Mouse (Mus musculus) stomach, embryonic 16.5 days (tissue): Measurements from ENCODE around the gene Wdpcp. TPM values are rescaled to one million over a fixed set of nuclear protein-coding genes. Genes with fewer than 3 reads are reported as not detected.

Source experiments
- ATAC-seq: fragments of 200-750 bp; cut with Nextera tagmentation; 2 replicates; pipeline ENCODE4 v1.8.0; 2017; ENCODE audit warnings: moderate number of reproducible peaks, moderate TSS enrichment; ENCODE audit not compliant: insufficient read depth, low FRiP score
- H3K27ac ChIP-seq: fragments of 300-500 bp; sonication (generic); 2 replicates; pipeline ENCODE4 v1.5.1; 2014; ENCODE audit warnings: low read length
- H3K27me3 ChIP-seq: fragments of 300-500 bp; sonication (generic); 2 replicates; pipeline ENCODE4 v1.6.1; 2014; ENCODE audit warnings: low read length, control low read depth, mixed read lengths; ENCODE audit not compliant: control insufficient read depth, insufficient read depth
- H3K36me3 ChIP-seq: fragments of 300-500 bp; sonication (generic); 2 replicates; pipeline ENCODE4 v1.6.1; 2014; ENCODE audit warnings: low read length; ENCODE audit not compliant: control insufficient read depth, insufficient read depth
- H3K4me1 ChIP-seq: fragments of 300-500 bp; sonication (generic); 2 replicates; pipeline ENCODE4 v1.6.1; 2014; ENCODE audit warnings: low read length, control low read depth, mixed read lengths; ENCODE audit not compliant: control insufficient read depth, insufficient read depth
- H3K4me2 ChIP-seq: fragments of 300-500 bp; sonication (generic); 2 replicates; pipeline ENCODE4 v1.6.1; 2014; ENCODE audit warnings: low read depth, low read length, mixed read lengths
- H3K4me3 ChIP-seq: fragments of 300-500 bp; sonication (generic); replicated peaks from 2 replicates; pipeline ENCODE4 v1.5.1; 2014; ENCODE audit warnings: mild to moderate bottlenecking, low read length
- H3K9ac ChIP-seq: fragments of 300-500 bp; sonication (generic); 2 replicates; pipeline ENCODE4 v1.6.1; 2014; ENCODE audit warnings: low read length
- H3K9me3 ChIP-seq: fragments of 300-500 bp; sonication (generic); replicated peaks from 2 replicates; pipeline ENCODE4 v1.6.1; 2016; ENCODE audit warnings: low read length, control low read depth; ENCODE audit not compliant: control insufficient read depth
- WGBS: fragments of 180-500 bp; shearing (Covaris S2); extraction: QIAGEN DNeasy Blood & Tissue Kit; methylation state at CpG from one replicate; pipeline ENCODE4 v1.1.7; 2014; 5-methylcytosine and 5-hydroxymethylcytosine counted together
- polyA plus RNA-seq: library from polyadenylated mRNA; unstranded; fragments of >200 nt; fragmentation: Nextera tagmentation; extraction: Ambion mirVana; gene quantifications from 2 replicates; pipeline ENCODE4 v1.2.1, GENCODE M21; 2015

Gene Wdpcp
- polyA plus RNA-seq, 1 experiment from 2014 or later, result 9.2 TPM

DNA sequence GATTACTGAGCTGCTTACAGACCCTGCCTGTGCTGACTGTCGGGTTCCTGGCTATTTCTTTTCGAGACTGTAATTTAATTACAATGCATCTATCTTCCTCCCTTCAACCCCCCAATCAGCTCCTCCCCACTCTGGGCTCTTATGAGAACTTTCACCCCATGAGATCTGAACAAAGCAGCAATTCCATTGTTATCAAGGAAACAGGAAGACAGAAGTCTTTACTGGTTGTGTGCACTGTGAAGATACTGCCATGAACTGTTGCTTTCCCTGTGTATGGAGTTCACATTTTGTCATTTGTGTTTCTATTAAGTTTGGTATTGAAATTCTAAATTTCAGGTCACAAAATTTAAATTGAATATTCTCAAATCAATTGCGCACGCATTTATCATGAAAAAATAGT is 177.5 kb downstream of the Wdpcp start:
- Histone ChIP-seq H3K9ac (no peak overlapping the region), H3K4me1 (0 out of 2 replicates have a peak, but pooled peaks cover 6% of the 10 kb centered on the region), H3K27ac (no peak overlapping the region), H3K4me3 (no peak overlapping the region), H3K4me2 (no peak overlapping the region), H3K27me3 (no peaks in the 10 kb centered on the region), H3K36me3 (no peaks in the 10 kb centered on the region), H3K9me3 (no peaks in the 10 kb centered on the region)
- 72% methylated on average over 4 of the region's 4 CpGs for WGBS
- no peak for ATAC-seq

DNA sequence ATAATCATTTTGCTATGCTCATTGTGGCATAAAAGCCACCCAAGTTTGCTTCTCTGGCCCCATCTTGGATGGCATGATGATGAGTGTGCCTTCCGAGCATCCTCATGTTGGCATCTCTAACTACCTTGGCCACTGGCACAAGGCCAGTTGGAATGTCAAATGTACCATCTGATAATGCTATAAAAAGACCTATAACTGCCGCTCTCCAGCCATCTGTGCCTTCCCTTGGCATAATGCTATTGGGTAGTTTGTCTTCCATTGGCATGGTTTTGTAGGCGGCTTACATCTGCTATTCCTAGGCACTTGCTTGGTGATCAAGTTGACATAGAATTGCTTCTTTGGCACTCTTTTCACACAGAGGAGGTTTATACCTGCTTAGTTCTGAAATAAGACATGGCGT is 191.2 kb downstream of the Wdpcp start:
- H3K9ac ChIP-seq, result no peak overlapping the region
- no peak overlapping the region for H3K4me3 ChIP-seq
- WGBS, result 87% methylated on average over 4 of the region's 4 CpGs
- H3K4me2 ChIP-seq, result no peak overlapping the region
- H3K9me3 ChIP-seq, result peaks cover 5% of the 10 kb centered on the region; the same call in 1 of the 2 replicates
- H3K4me1 ChIP-seq, result no peaks in the 10 kb centered on the region
- H3K27me3 ChIP-seq, result no peaks in the 10 kb centered on the region
- H3K27ac ChIP-seq, result no peak overlapping the region
- no peak for ATAC-seq
- no peaks in the 10 kb centered on the region for H3K36me3 ChIP-seq

DNA sequence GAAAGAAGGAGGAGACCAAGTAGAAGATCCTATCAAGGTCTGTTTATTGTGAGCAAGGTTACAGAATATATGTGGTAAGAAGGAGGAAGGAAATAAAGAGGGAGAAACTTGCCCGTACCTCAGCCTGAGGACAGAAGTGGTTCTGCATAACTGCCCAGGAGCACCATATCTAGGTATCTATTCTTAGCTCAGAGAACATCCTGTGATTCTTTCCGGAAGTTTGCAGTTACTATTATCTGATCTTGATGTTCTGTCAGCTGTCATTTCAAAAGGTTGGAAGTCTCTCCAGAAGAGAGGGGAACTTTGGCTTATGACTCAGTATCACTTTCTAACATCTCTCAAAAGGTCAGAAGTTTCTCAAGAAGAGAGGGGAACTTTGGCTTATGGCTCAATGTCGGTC is 216.8 kb downstream of the Wdpcp start:
- no peaks in the 10 kb centered on the region for H3K9me3 ChIP-seq

DNA sequence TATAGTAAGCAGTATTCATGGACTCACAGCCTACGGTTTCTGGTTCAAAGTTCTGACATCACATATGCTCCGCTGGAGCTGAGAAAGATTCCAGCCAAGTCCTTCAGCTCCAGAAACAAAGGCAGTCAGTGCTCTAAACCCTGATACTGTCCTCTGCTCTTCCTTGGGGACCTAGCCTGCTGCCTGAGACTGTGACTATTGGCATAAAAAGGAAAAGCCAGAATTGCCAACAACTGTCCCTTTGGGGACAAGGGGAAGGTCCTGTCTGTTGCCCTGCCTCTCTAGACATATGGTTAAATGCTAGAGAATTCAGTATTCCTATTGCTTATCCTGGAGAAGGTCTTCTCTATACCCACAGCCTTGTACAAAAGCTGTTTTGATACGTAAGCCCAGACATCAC is 252.9 kb downstream of the Wdpcp start:
- Histone ChIP-seq H3K9me3 (no peaks in the 10 kb centered on the region), H3K36me3 (no peaks in the 10 kb centered on the region), H3K4me3 (no peak overlapping the region), H3K4me1 (no peaks in the 10 kb centered on the region), H3K4me2 (no peak overlapping the region), H3K27ac (no peak overlapping the region), H3K27me3 (no peaks in the 10 kb centered on the region), H3K9ac (no peak overlapping the region)
- ATAC-seq, result no peak
- 89% methylated on average over 3 of the region's 3 CpGs for WGBS

More for the DNA sequence above, 216.8 kb downstream of the Wdpcp start:
- Histone ChIP-seq H3K4me2 (no peak overlapping the region), H3K27ac (no peak overlapping the region), H3K36me3 (no peaks in the 10 kb centered on the region), H3K9ac (no peak overlapping the region), H3K27me3 (no peaks in the 10 kb centered on the region), H3K4me1 (no peaks in the 10 kb centered on the region), H3K4me3 (no peak overlapping the region)
- WGBS, result 90% methylated on average over 3 of the region's 3 CpGs
- no peak for ATAC-seq

DNA sequence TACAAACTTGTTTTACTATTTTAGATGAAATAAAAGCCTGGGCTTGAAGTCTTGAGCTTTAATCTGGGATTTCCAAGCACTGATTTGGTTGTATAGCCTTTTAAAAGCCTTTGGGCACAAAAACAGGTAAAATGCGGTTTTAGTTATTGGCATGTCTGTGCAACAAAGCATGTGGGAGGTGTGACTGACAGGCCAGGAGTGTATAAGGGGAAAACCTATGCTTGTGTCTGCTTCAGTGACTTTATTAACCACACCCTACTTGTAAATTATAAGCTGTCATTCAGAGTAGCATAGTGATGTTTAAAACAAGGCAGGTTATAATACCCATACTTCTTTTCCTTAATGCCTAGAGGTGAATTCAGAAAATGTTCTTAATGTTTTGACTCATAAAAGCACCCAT is 254.5 kb downstream of the Wdpcp start:
- WGBS, result 81% methylated on average over 1 of the region's 1 CpGs

DNA sequence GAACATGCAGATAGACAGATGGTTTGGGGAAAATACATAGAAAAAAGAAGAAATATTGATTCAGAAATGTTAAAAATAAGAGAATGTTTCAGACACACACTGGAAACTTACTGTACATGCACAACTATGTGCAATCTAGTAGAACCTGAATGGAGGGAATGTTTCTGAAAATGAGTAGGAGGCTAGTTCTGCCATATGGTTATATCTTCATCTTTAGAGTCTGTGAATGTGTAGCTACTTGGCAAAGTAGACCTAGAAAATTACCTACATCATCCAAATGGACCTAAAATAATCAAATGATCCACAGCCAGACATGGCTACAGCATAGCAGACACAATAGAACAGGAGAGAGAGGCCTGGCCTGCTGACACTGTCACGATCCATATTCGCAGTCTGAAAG is 275.0 kb downstream of the Wdpcp start:
- Histone ChIP-seq H3K9me3 (no peaks in the 10 kb centered on the region), H3K4me3 (no peak overlapping the region), H3K9ac (no peak overlapping the region), H3K4me1 (no peaks in the 10 kb centered on the region), H3K27ac (no peak overlapping the region), H3K36me3 (no peaks in the 10 kb centered on the region), H3K27me3 (no peaks in the 10 kb centered on the region), H3K4me2 (no peak overlapping the region)
- ATAC-seq, result no peak
- WGBS, result 98% methylated on average over 2 of the region's 2 CpGs

More for the DNA sequence above, 254.5 kb downstream of the Wdpcp start:
- H3K27ac ChIP-seq, result no peak overlapping the region
- no peak for ATAC-seq
- no peaks in the 10 kb centered on the region for H3K4me1 ChIP-seq
- H3K36me3 ChIP-seq, result no peaks in the 10 kb centered on the region
- no peak overlapping the region for H3K4me3 ChIP-seq
- no peaks in the 10 kb centered on the region for H3K9me3 ChIP-seq
- H3K9ac ChIP-seq, result no peak overlapping the region
- H3K4me2 ChIP-seq, result no peak overlapping the region
- no peaks in the 10 kb centered on the region for H3K27me3 ChIP-seq

DNA sequence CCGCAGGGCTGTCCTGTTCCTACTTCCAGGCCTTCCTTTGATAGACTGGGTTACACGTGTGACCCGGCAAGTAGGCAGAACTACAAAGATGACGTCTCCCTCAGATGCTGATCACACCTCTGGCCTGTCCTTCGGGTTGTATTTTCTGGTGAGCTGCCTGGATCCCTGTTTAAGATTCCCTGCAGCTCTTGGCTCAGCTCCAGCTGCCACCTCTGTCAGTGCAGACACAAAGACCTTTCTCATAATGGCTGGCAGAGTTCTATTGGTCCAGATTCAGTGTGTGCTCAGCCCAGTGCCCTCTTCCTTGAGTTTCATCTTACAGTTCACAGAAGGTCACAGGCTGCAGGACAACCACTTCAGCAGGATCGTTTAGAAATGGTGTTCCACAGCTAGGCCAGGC is 292.0 kb downstream of the Wdpcp start:
- H3K9me3 ChIP-seq, result no peaks in the 10 kb centered on the region
- WGBS, result 63% methylated on average over 6 of the region's 6 CpGs
- no peak for ATAC-seq

DNA sequence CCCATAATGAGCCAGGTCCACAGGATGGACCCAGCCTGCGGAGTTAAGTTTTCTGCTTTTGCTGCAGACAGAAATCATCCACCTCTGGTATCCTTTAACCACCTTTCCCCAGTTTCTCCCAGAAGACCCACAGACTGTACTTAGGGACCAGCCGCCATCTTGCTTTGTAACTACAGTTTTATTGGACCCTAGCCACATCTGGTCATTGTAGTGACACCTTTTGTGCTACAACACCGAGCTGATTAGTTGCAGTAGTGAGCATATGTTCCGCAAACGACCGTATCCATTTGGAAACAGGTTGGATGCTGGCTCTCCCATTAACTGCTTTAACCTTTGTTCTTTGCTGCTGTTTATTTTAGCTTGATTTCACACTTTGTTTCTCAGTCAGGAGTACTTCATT is 292.5 kb downstream of the Wdpcp start:
- no peak overlapping the region for H3K4me2 ChIP-seq
- H3K9ac ChIP-seq, result no peak overlapping the region
- no peak for ATAC-seq
- no peak overlapping the region for H3K27ac ChIP-seq
- 79% methylated on average over 6 of the region's 6 CpGs for WGBS
- no peaks in the 10 kb centered on the region for H3K27me3 ChIP-seq
- H3K36me3 ChIP-seq, result no peaks in the 10 kb centered on the region
- no peaks in the 10 kb centered on the region for H3K9me3 ChIP-seq
- H3K4me3 ChIP-seq, result no peak overlapping the region
- no peaks in the 10 kb centered on the region for H3K4me1 ChIP-seq

More for the DNA sequence above, 292.0 kb downstream of the Wdpcp start:
- Histone ChIP-seq H3K9ac (no peak overlapping the region), H3K36me3 (no peaks in the 10 kb centered on the region), H3K27me3 (no peaks in the 10 kb centered on the region), H3K4me2 (no peak overlapping the region), H3K4me1 (no peaks in the 10 kb centered on the region), H3K27ac (no peak overlapping the region), H3K4me3 (no peak overlapping the region)

DNA sequence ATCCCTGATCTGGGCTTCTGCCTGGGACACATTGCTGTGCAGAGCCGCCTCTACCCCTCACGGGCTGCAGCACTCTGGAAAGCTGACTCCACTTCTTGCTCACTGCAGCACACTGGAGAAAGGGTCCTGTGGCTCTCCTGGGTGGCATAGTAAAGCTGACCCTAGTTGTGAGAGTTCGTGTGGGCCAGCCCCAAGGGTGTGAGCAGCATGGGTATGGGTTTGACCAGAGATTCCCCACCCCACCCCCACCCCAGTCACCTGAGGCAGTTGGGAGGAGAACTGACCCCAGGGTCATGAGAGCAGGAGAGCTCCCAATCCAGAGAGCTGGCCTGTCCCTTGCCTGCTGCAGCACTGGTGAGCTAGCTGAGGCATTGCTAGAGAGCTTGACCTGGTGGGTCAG is 296.6 kb downstream of the Wdpcp start:
- H3K4me2 ChIP-seq, result no peak overlapping the region
- H3K36me3 ChIP-seq, result no peaks in the 10 kb centered on the region
- H3K9me3 ChIP-seq, result no peaks in the 10 kb centered on the region
- H3K4me1 ChIP-seq, result no peaks in the 10 kb centered on the region
- 61% methylated on average over 3 of the region's 3 CpGs for WGBS
- no peak overlapping the region for H3K4me3 ChIP-seq
- H3K27me3 ChIP-seq, result no peaks in the 10 kb centered on the region
- no peak overlapping the region for H3K27ac ChIP-seq
- no peak overlapping the region for H3K9ac ChIP-seq
- ATAC-seq, result no peak

DNA sequence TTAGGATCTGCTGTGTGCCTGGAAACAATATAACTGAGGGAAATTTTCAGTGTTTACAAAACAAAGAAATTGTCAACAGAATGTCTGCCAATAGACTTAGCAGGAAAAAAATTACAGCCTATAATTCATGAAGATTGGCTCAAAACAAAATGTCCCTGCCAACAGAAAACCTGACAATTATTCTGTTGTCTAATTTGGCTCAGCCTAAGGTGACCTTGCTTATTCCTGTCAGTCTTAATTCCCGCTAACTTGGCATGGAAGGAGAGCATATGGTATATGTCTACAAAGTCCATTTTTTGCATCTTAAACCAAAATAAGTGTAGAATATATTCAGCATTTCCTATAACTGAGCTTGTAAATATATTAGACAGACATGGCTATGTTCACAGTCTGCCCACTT is 298.8 kb downstream of the Wdpcp start:
- no peak overlapping the region for H3K4me2 ChIP-seq
- H3K4me3 ChIP-seq, result no peak overlapping the region
- WGBS, result 74% methylated on average over 1 of the region's 1 CpGs
- ATAC-seq, result no peak
- H3K4me1 ChIP-seq, result no peaks in the 10 kb centered on the region
- no peaks in the 10 kb centered on the region for H3K36me3 ChIP-seq
- H3K9me3 ChIP-seq, result no peaks in the 10 kb centered on the region
- no peak overlapping the region for H3K9ac ChIP-seq
- H3K27ac ChIP-seq, result no peak overlapping the region
- no peaks in the 10 kb centered on the region for H3K27me3 ChIP-seq
